Mouse (Mus musculus) megakaryocyte, embryonic 14.5 days (primary cell): ENCODE data around the gene Tgm7.

Source experiments
- FLI1 ChIP-seq: IDR thresholded peaks from 2 replicates; pipeline ENCODE4 v1.6.1; 2012; ENCODE audit warnings: low read length, inconsistent platforms, mixed read lengths
- GATA1 ChIP-seq: IDR thresholded peaks from 3 replicates; pipeline ENCODE4 v1.6.1; 2012; ENCODE audit warnings: mixed read lengths, low read length, inconsistent platforms, borderline replicate concordance

DNA sequence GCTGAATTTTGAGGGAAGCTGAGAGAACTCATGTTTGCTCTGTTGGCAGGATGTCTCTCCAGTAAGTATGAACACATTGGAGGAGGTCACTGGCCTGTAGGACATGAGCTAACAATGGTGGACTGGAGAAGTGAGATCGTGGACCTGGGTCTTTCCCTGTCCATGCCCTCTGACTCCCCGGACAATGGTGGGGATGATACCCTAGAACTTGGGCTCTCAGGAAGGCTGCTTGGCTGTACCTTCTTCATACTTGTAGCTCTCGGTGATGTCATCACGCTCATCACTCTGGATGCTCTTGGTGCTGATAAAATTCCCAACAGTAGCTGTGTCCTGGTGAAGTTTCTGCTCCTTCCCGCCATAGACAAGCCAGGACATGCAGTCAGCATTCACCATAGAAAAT lies 57.4 kb downstream of the Tgm7 start:
- TF ChIP-seq GATA1 (no peak), FLI1 (no peak)
